9 mouse cellular contexts compared by ENCODE assay signal in the genomic region with DNA sequence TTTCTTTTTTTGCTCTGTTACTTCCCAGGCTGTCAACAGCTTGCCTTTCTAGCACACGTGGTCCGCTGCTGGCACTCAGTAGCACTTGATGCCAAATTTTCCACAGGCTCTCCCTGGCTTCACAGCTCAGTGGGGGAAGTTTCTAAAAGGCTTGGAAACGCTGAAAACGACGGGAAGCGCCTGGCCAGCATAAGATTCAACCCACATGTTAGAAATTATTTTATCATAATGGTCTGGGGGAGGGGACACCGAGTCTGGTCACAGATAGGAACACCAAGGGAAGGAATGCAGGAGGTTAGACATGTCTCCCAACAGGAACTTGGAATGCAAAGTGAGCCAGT. TPM values are rescaled to one million over a fixed set of nuclear protein-coding genes. Genes with fewer than 3 reads are reported as not detected.
A peak's percentile ranks its signal among the peaks of the same experiment; 100 is the strongest.
DNase-seq lines count a peak whose midpoint lies in the region; ATAC-seq and TF ChIP-seq lines count a peak whose summit lies in the region.
"Had no signal": no experiment of that assay in that cellular context is flagged by ENCODE, and none has a peak within 500 bp of the region (broad histone marks: within the 10 kb centered on the region; RNA-seq: fewer than 3 reads in every experiment).

No protein-coding gene starts in this region.

- H3K9me3 ChIP-seq in hindbrain, embryonic 16.5 days (ENCODE audit: control insufficient read depth, low read length): no peaks in the 10 kb centered on the region
- no peaks in the 10 kb centered on the region for H3K9me3 ChIP-seq in hindbrain, embryonic 11.5 days (ENCODE audit: control insufficient read depth, low read length)
- H3K9me3 ChIP-seq in heart, postnatal 0 days (replicated peaks; ENCODE audit: control insufficient read depth, low read length): no peaks in the 10 kb centered on the region
- H3K9me3 ChIP-seq: G1E had no signal

- no peak for TF ChIP-seq EP300 in heart, postnatal 0 days (IDR thresholded peaks at IDR 0.05; ENCODE audit: low read depth)

- TF ChIP-seq CTCF in heart, postnatal 0 days (IDR thresholded peaks at IDR 0.05; ENCODE audit: low read depth): no peak

- no peak overlapping the region for H3K9ac ChIP-seq in hindbrain, embryonic 16.5 days (ENCODE audit: low read depth, low read length)
- no peak overlapping the region for H3K9ac ChIP-seq in hindbrain, embryonic 11.5 days (ENCODE audit: low read depth, low read length)
- no peak overlapping the region for H3K9ac ChIP-seq in heart, postnatal 0 days (replicated peaks; ENCODE audit: low read depth, low read length)

- 25% methylated on average over 7 of the region's 7 CpGs for WGBS in hindbrain, embryonic 16.5 days
- WGBS in hindbrain, embryonic 11.5 days: 42% methylated on average over 7 of the region's 7 CpGs
- 9% methylated on average over 7 of the region's 7 CpGs for WGBS in heart, postnatal 0 days

- no peaks in the 10 kb centered on the region for H3K36me3 ChIP-seq in hindbrain, embryonic 16.5 days (ENCODE audit: control insufficient read depth, insufficient read depth, low read length)
- H3K36me3 ChIP-seq in hindbrain, embryonic 11.5 days (ENCODE audit: control insufficient read depth, insufficient read depth, low read length): no peaks in the 10 kb centered on the region
- H3K36me3 ChIP-seq in heart, postnatal 0 days (replicated peaks; ENCODE audit: control insufficient read depth, insufficient read depth, low read length): no peaks in the 10 kb centered on the region
- H3K36me3 ChIP-seq: G1E had no signal

- DNase-seq in hindbrain, embryonic 11.5 days (ENCODE audit: low spot score): no peak
- peak; percentile 23 for DNase-seq in cerebellum, adult 8-10 months
- peak; percentile 79 for DNase-seq in heart, postnatal 0 days (ENCODE audit: low spot score)
- peak; percentile 60 to 83 for DNase-seq in left cerebral cortex, postnatal 25 days (ENCODE audit: low spot score in 2 of 2)
- DNase-seq in thymus, adult 18-20 months: no peak
- DNase-seq in urinary bladder, postnatal 36 days (ENCODE audit: low spot score in 2 of 2): no peak

- H3K4me3 ChIP-seq in hindbrain, embryonic 16.5 days (ENCODE audit: low read length): no peak overlapping the region
- no peak overlapping the region for H3K4me3 ChIP-seq in hindbrain, embryonic 11.5 days (ENCODE audit: low read depth, low read length)
- no peak overlapping the region for H3K4me3 ChIP-seq in heart, postnatal 0 days (ENCODE audit: low read depth, low read length)

- no peaks in the 10 kb centered on the region for H3K27me3 ChIP-seq in hindbrain, embryonic 16.5 days (replicated peaks; ENCODE audit: control insufficient read depth, insufficient read depth, low read length)
- no peaks in the 10 kb centered on the region for H3K27me3 ChIP-seq in hindbrain, embryonic 11.5 days (ENCODE audit: control insufficient read depth, insufficient read depth, low read length)
- no peaks in the 10 kb centered on the region for H3K27me3 ChIP-seq in heart, postnatal 0 days (ENCODE audit: control insufficient read depth, insufficient read depth, low read length)

- no peak overlapping the region for H3K4me2 ChIP-seq in hindbrain, embryonic 16.5 days (ENCODE audit: low read length)
- no peak overlapping the region for H3K4me2 ChIP-seq in hindbrain, embryonic 11.5 days (replicated peaks; ENCODE audit: low read depth, low read length)
- H3K4me2 ChIP-seq in heart, postnatal 0 days (ENCODE audit: low read depth, low read length): no peak overlapping the region

- no peak overlapping the region; the same call in 1 of the 2 replicates for H3K27ac ChIP-seq in hindbrain, embryonic 16.5 days (ENCODE audit: low read depth, low read length)
- H3K27ac ChIP-seq in hindbrain, embryonic 11.5 days (ENCODE audit: low read depth, low read length): no peak overlapping the region
- 0 out of 2 replicates have a peak overlapping the region, but pooled peaks have one; percentile 21 for H3K27ac ChIP-seq in heart, postnatal 0 days (ENCODE audit: low read depth)

- peaks cover 12% of the 10 kb centered on the region for H3K4me1 ChIP-seq in hindbrain, embryonic 16.5 days (ENCODE audit: control insufficient read depth, insufficient read depth, low read depth, low read length)
- H3K4me1 ChIP-seq in hindbrain, embryonic 11.5 days (replicated peaks; ENCODE audit: control insufficient read depth, insufficient read depth, low read length): no peaks in the 10 kb centered on the region
- peaks cover 19% of the 10 kb centered on the region for H3K4me1 ChIP-seq in heart, postnatal 0 days (ENCODE audit: control insufficient read depth, insufficient read depth)

- ATAC-seq in hindbrain, embryonic 16.5 days: peak; percentile 73; the same call in 1 of the 2 replicates
- no peak for ATAC-seq in hindbrain, embryonic 11.5 days (ENCODE audit: low FRiP score)
- peak; percentile 64; the same call in 1 of the 2 replicates for ATAC-seq in heart, postnatal 0 days (ENCODE audit: insufficient read depth, low read depth)
- no peak for ATAC-seq in activated CD4-positive, CD25-positive, alpha-beta regulatory T cell, adult 4 months

- intact Hi-C loops in left cerebral cortex, postnatal 25 days (cut with DNase I): loop anchor here (5.0 kb wide), 1 partner anchor 35 kb away; no protein-coding TSS in a partner anchor

RNA-seq across cellular contexts. Expression of gene Tmigd1, which starts 10.1 kb away (rescaled TPM):
- 0.19 TPM in 1 of 2 replicates, not detected in the other for polyA plus RNA-seq in hindbrain, embryonic 16.5 days (2015; fragmentation: Nextera tagmentation; extraction: Ambion mirVana)
- polyA plus RNA-seq in hindbrain, embryonic 11.5 days (2014; fragmentation: Nextera tagmentation; extraction: Ambion mirVana): 0.17 TPM in 1 of 2 replicates, not detected in the other
- not detected in 2 replicates for total RNA-seq in heart, postnatal 0 days (2014; rRNA removed; ENCODE audit: low replicate concordance)
- 0.41 and 0.56 TPM in 2 replicates for polyA plus RNA-seq in heart, postnatal 0 days (2015; fragmentation: Nextera tagmentation; extraction: Ambion mirVana)
- total RNA-seq in left cerebral cortex, postnatal 25 days (2021): not detected
- polyA plus RNA-seq in activated CD4-positive, CD25-positive, alpha-beta regulatory T cell, adult 4 months (2017; shearing (Covaris generic)): 1 to 10 TPM; 1.8 to 2.5 TPM
- polyA plus RNA-seq: G1E had no signal

RNA-seq across cellular contexts. Expression of gene Blmh, which starts 12.6 kb away (rescaled TPM):
- 139 TPM in 2 replicates for polyA plus RNA-seq in hindbrain, embryonic 16.5 days (2015; fragmentation: Nextera tagmentation; extraction: Ambion mirVana)
- 164 and 193 TPM in 2 replicates for polyA plus RNA-seq in hindbrain, embryonic 11.5 days (2014; fragmentation: Nextera tagmentation; extraction: Ambion mirVana)
- 40.2 and 92.9 TPM in 2 replicates for total RNA-seq in heart, postnatal 0 days (2014; rRNA removed; ENCODE audit: low replicate concordance)
- 63.1 and 63.7 TPM in 2 replicates for polyA plus RNA-seq in heart, postnatal 0 days (2015; fragmentation: Nextera tagmentation; extraction: Ambion mirVana)
- 10 to 100 TPM; 59.3 to 64.7 TPM for total RNA-seq in left cerebral cortex, postnatal 25 days (2021)
- 10 to 100 TPM; 77.1 to 98.7 TPM for polyA plus RNA-seq in activated CD4-positive, CD25-positive, alpha-beta regulatory T cell, adult 4 months (2017; shearing (Covaris generic))

Comparison
In these comparisons a context has a peak if more than half of its experiments do, and no peak if none do; other contexts are left out.
1. ATAC-seq: peak in hindbrain, embryonic 16.5 days (single experiment) and heart, postnatal 0 days (single experiment); none in hindbrain, embryonic 11.5 days (single experiment) and activated CD4-positive, CD25-positive, alpha-beta regulatory T cell, adult 4 months (single experiment).
2. DNase-seq: peak in cerebellum, adult 8-10 months (single experiment), heart, postnatal 0 days (single experiment) and left cerebral cortex, postnatal 25 days (2 of 2); none in hindbrain, embryonic 11.5 days (single experiment), thymus, adult 18-20 months (0 of 2) and urinary bladder, postnatal 36 days (0 of 2).